Mouse (Mus musculus) heart, embryonic 10.5 days (tissue): ENCODE results near the gene Clec10a. TPM values are rescaled to one million over a fixed set of nuclear protein-coding genes. Genes with fewer than 3 reads are reported as not detected.
A peak's percentile ranks its signal among the peaks of the same experiment; 100 is the strongest.

ENCODE experiments used
- DNase-seq: peaks from one replicate; pipeline ENCODE4 v3.0.0-alpha.2; 2017; ENCODE audit warnings: low spot score
- H3K27ac ChIP-seq: fragments of 300-500 bp; sonication (generic); 2 replicates; pipeline ENCODE4 v1.5.1; 2016; ENCODE audit warnings: mild to moderate bottlenecking
- H3K27me3 ChIP-seq: fragments of 300-500 bp; sonication (generic); 2 replicates; pipeline ENCODE4 v1.6.1; 2016; ENCODE audit warnings: mild to moderate bottlenecking; ENCODE audit not compliant: poor library complexity, insufficient read depth, severe bottlenecking
- H3K36me3 ChIP-seq: fragments of 300-500 bp; sonication (generic); 2 replicates; pipeline ENCODE4 v1.6.1; 2016; ENCODE audit warnings: mild to moderate bottlenecking, moderate library complexity
- H3K4me1 ChIP-seq: fragments of 300-500 bp; sonication (generic); 2 replicates; pipeline ENCODE4 v1.6.1; 2016; ENCODE audit warnings: mild to moderate bottlenecking
- H3K4me3 ChIP-seq: fragments of 300-500 bp; sonication (generic); 2 replicates; pipeline ENCODE4 v1.5.1; 2016; ENCODE audit warnings: mild to moderate bottlenecking, moderate library complexity
- H3K9me3 ChIP-seq: fragments of 300-500 bp; sonication (generic); 2 replicates; pipeline ENCODE4 v1.6.1; 2016; ENCODE audit warnings: mild to moderate bottlenecking, moderate library complexity
- WGBS: fragments of 180-500 bp; shearing (Covaris S2); methylation state at CpG from one replicate; pipeline ENCODE4 v1.1.7; 2016; 5-methylcytosine and 5-hydroxymethylcytosine counted together
- polyA plus RNA-seq: library from polyadenylated mRNA; unstranded; fragments of >200 nt; fragmentation: Nextera tagmentation; extraction: Ambion mirVana; gene quantifications from 2 replicates; pipeline ENCODE4 v1.2.1, GENCODE M21; 2016

Clec10a gene
- polyA plus RNA-seq, 1 experiment from 2014 or later, result 0.31 TPM

- Histone ChIP-seq H3K27me3 (no peaks in the 10 kb centered on the region), H3K36me3 (no peaks in the 10 kb centered on the region), H3K27ac (no peak overlapping the region), H3K4me3 (no peak overlapping the region), H3K4me1 (no peaks in the 10 kb centered on the region), H3K9me3 (no peaks in the 10 kb centered on the region)
- 81% methylated on average over 6 of the region's 6 CpGs for WGBS
- DNase-seq, result no peak
Observed at GRCm38 (mm10) chr11:70191188-70191587, 35.2 kb downstream of the Clec10a start.

GRCm38 (mm10) chr11:70192157-70192556 is 36.2 kb downstream of the Clec10a start:
- no peak overlapping the region for H3K27ac ChIP-seq
- H3K9me3 ChIP-seq, result no peaks in the 10 kb centered on the region
- H3K27me3 ChIP-seq, result no peaks in the 10 kb centered on the region
- no peak overlapping the region for H3K4me3 ChIP-seq
- DNase-seq, result no peak
- no peaks in the 10 kb centered on the region for H3K4me1 ChIP-seq
- no peaks in the 10 kb centered on the region for H3K36me3 ChIP-seq
- WGBS, result 78% methylated on average over 4 of the region's 4 CpGs

- H3K4me1 ChIP-seq, result no peaks in the 10 kb centered on the region
- no peak overlapping the region for H3K27ac ChIP-seq
- no peaks in the 10 kb centered on the region for H3K27me3 ChIP-seq
- DNase-seq, result no peak
- no peaks in the 10 kb centered on the region for H3K36me3 ChIP-seq
- no peak overlapping the region for H3K4me3 ChIP-seq
- WGBS, result 53% methylated on average over 11 of the region's 11 CpGs
- H3K9me3 ChIP-seq, result no peaks in the 10 kb centered on the region
Observed at GRCm38 (mm10) chr11:70193354-70194285, 37.6 kb downstream of the Clec10a start.

GRCm38 (mm10) chr11:70198332-70198731 is 42.3 kb downstream of the Clec10a start:
- H3K27ac ChIP-seq, result no peak overlapping the region
- peaks cover 13% of the 10 kb centered on the region; the same call in 1 of the 2 replicates for H3K27me3 ChIP-seq
- 86% methylated on average over 3 of the region's 3 CpGs for WGBS
- no peaks in the 10 kb centered on the region for H3K36me3 ChIP-seq
- H3K4me3 ChIP-seq, result no peak overlapping the region
- no peaks in the 10 kb centered on the region for H3K9me3 ChIP-seq
- no peak for DNase-seq
- H3K4me1 ChIP-seq, result 0 out of 2 replicates have a peak, but pooled peaks cover 3% of the 10 kb centered on the region

- H3K27ac ChIP-seq, result no peak overlapping the region
- H3K36me3 ChIP-seq, result no peaks in the 10 kb centered on the region
- H3K4me1 ChIP-seq, result 0 out of 2 replicates have a peak, but pooled peaks cover 3% of the 10 kb centered on the region
- no peaks in the 10 kb centered on the region for H3K9me3 ChIP-seq
- WGBS, result 78% methylated on average over 8 of the region's 8 CpGs
- peaks cover 15% of the 10 kb centered on the region; the same call in 1 of the 2 replicates for H3K27me3 ChIP-seq
- DNase-seq, result no peak
- no peak overlapping the region for H3K4me3 ChIP-seq
Observed at GRCm38 (mm10) chr11:70199107-70199506, 43.1 kb downstream of the Clec10a start.

GRCm38 (mm10) chr11:70200036-70200608 is 44.1 kb downstream of the Clec10a start:
- Histone ChIP-seq H3K4me1 (0 out of 2 replicates have a peak, but pooled peaks cover 3% of the 10 kb centered on the region), H3K4me3 (no peak overlapping the region), H3K9me3 (no peaks in the 10 kb centered on the region), H3K27me3 (peaks cover 23% of the 10 kb centered on the region; the same call in 1 of the 2 replicates), H3K36me3 (no peaks in the 10 kb centered on the region), H3K27ac (no peak overlapping the region)
- 86% methylated on average over 5 of the region's 5 CpGs for WGBS
- DNase-seq, result no peak

- Histone ChIP-seq H3K4me3 (no peak overlapping the region), H3K9me3 (no peaks in the 10 kb centered on the region), H3K36me3 (no peaks in the 10 kb centered on the region), H3K27ac (no peak overlapping the region), H3K4me1 (0 out of 2 replicates have a peak, but pooled peaks cover 3% of the 10 kb centered on the region), H3K27me3 (peaks cover 35% of the 10 kb centered on the region; the same call in 1 of the 2 replicates)
- DNase-seq, result peak; percentile 90
- WGBS, result 41% methylated on average over 5 of the region's 5 CpGs
Observed at GRCm38 (mm10) chr11:70201691-70202090, 45.7 kb downstream of the Clec10a start.

GRCm38 (mm10) chr11:70206801-70207200 is 50.8 kb downstream of the Clec10a start:
- Histone ChIP-seq H3K27me3 (peaks cover 43% of the 10 kb centered on the region; the same call in 1 of the 2 replicates), H3K27ac (no peak overlapping the region), H3K9me3 (no peaks in the 10 kb centered on the region), H3K4me1 (no peaks in the 10 kb centered on the region), H3K36me3 (no peaks in the 10 kb centered on the region), H3K4me3 (no peak overlapping the region)
- WGBS, result 75% methylated on average over 2 of the region's 2 CpGs
- no peak for DNase-seq

GRCm38 (mm10) chr11:70207283-70207682 is 51.3 kb downstream of the Clec10a start:
- peaks cover 47% of the 10 kb centered on the region for H3K27me3 ChIP-seq
- no peak for DNase-seq
- no peaks in the 10 kb centered on the region for H3K4me1 ChIP-seq
- no peak overlapping the region for H3K27ac ChIP-seq
- H3K36me3 ChIP-seq, result no peaks in the 10 kb centered on the region
- no peak overlapping the region for H3K4me3 ChIP-seq
- H3K9me3 ChIP-seq, result no peaks in the 10 kb centered on the region
- 70% methylated on average over 7 of the region's 7 CpGs for WGBS

- Histone ChIP-seq H3K9me3 (no peaks in the 10 kb centered on the region), H3K27ac (no peak overlapping the region), H3K27me3 (peaks cover 53% of the 10 kb centered on the region), H3K4me1 (peaks cover 3% of the 10 kb centered on the region; the same call in 1 of the 2 replicates), H3K4me3 (no peak overlapping the region), H3K36me3 (no peaks in the 10 kb centered on the region)
- WGBS, result 65% methylated on average over 5 of the region's 5 CpGs
- DNase-seq, result no peak
Observed at GRCm38 (mm10) chr11:70208778-70209388, 52.9 kb downstream of the Clec10a start.

GRCm38 (mm10) chr11:70210681-70211080 is 54.7 kb downstream of the Clec10a start:
- Histone ChIP-seq H3K27me3 (peaks cover 57% of the 10 kb centered on the region), H3K4me1 (peaks cover 21% of the 10 kb centered on the region), H3K4me3 (no peak overlapping the region), H3K9me3 (no peaks in the 10 kb centered on the region), H3K27ac (no peak overlapping the region), H3K36me3 (no peaks in the 10 kb centered on the region)
- 89% methylated on average over 2 of the region's 2 CpGs for WGBS
- no peak for DNase-seq

- H3K9me3 ChIP-seq, result no peaks in the 10 kb centered on the region
- H3K27me3 ChIP-seq, result peaks cover 62% of the 10 kb centered on the region
- H3K4me1 ChIP-seq, result peaks cover 22% of the 10 kb centered on the region
- 71% methylated on average over 6 of the region's 6 CpGs for WGBS
- DNase-seq, result no peak
- H3K4me3 ChIP-seq, result no peak overlapping the region
- no peak overlapping the region for H3K27ac ChIP-seq
- 0 out of 2 replicates have a peak, but pooled peaks cover 5% of the 10 kb centered on the region for H3K36me3 ChIP-seq
Observed at GRCm38 (mm10) chr11:70211972-70212371, 56.0 kb downstream of the Clec10a start.

- WGBS, result 61% methylated on average over 6 of the region's 6 CpGs
- Histone ChIP-seq H3K27ac (no peak within 1 kb of the TSS), H3K36me3 (peaks cover 9% of the 10 kb centered on the region), H3K4me1 (peaks cover 22% of the 10 kb centered on the region), H3K9me3 (no peaks in the 10 kb centered on the region), H3K27me3 (peaks cover 66% of the 10 kb centered on the region), H3K4me3 (no peak within 1 kb of the TSS; the same call in 1 of the 2 replicates)
- no peak for DNase-seq
Observed at GRCm38 (mm10) chr11:70212423-70212822, 56.4 kb downstream of the Clec10a start, which contains the start of gene Slc16a11. Slc16a11 (plus strand) TSS chr11:70212752.
